Mouse (Mus musculus): ENCODE measurements at regions not wholly inside any gene's neighbourhood (a gene's known extent, or its start where the extent isn't known, plus 50 kb on each side); places are given as distances from the start of the nearest gene placed in this dataset.

DNA sequence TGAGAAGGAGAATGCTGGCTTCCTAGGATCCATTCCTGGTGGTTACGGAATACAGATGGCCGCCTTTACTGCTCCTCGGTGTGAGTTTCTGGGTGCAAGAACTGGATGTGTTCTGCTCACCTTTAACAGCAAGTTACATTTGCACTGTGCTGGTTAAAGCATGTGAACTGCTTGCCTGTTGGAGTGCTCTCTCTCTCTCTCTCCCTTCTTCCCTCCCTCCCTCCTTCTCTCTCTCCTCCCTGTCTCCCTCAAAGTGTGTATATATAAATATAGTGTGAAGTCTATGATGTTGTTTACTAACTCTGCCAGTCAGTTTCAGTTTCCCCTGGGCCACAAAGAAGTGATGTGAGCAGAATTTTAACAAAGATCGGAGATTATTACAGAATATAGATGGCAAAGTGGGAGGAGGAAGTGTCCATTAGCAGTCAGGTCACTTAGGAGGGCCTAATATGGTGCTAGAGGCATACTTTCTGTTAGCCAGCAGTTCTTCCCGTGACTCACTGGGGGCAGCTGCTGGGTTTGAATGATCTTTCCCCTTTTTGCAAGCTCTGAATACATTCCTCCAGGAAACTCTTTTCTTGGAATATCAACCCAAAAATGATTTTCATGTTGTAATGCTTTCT is 1453.5 kb downstream of the Slc22a22 start:
- Histone ChIP-seq H3K9me3 (replicated peaks; ENCODE audit: control insufficient read depth, insufficient read depth, low read length, poor library complexity, severe bottlenecking) (no peaks in the 10 kb centered on the region), H3K27me3 (ENCODE audit: control insufficient read depth, insufficient read depth, low read length, poor library complexity, severe bottlenecking) (no peaks in the 10 kb centered on the region), H3K36me3 (ENCODE audit: control insufficient read depth, insufficient read depth, low read length, poor library complexity, severe bottlenecking) (no peaks in the 10 kb centered on the region), H3K27ac (ENCODE audit: insufficient read depth, low read length) (no peak overlapping the region), H3K4me3 (ENCODE audit: low read depth, low read length) (no peak overlapping the region), H3K9ac (ENCODE audit: low read depth, poor library complexity, severe bottlenecking) (no peak overlapping the region), H3K4me1 (ENCODE audit: control insufficient read depth, insufficient read depth, low read length) (no peaks in the 10 kb centered on the region)
- TF ChIP-seq EP300 (IDR thresholded peaks at IDR 0.05; ENCODE audit: insufficient read depth, low read depth, low read length) (no peak), CTCF (IDR thresholded peaks at IDR 0.05; ENCODE audit: low read depth, low read length) (no peak), POLR2A (IDR thresholded peaks at IDR 0.05; ENCODE audit: insufficient read depth, low read length) (no peak)

DNA sequence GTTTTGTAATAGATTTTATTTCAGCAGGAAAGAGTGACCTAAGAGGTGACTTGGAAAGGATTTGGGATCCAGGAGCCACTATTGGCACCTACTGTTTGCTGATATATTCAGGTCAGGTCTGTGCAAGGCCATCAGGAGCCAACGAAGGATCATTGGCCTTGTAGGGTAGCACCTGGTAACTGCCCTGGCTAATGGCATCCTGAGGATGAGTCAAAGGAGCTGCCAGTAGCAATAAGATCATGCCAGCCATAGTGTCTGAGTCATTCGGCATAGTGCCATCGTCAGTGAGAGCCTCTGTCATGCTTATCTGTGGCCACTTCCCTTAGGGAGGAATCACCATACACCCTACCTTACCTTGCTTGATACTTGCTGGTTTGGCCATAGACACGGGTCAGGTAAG is 1455.1 kb downstream of the Slc22a22 start:
- no peaks in the 10 kb centered on the region for H3K27me3 ChIP-seq (ENCODE audit: control insufficient read depth, insufficient read depth, low read length, poor library complexity, severe bottlenecking)
- no peak overlapping the region for H3K27ac ChIP-seq (ENCODE audit: insufficient read depth, low read length)
- H3K9me3 ChIP-seq (replicated peaks; ENCODE audit: control insufficient read depth, insufficient read depth, low read length, poor library complexity, severe bottlenecking), result no peaks in the 10 kb centered on the region
- H3K4me3 ChIP-seq (ENCODE audit: low read depth, low read length), result no peak overlapping the region
- no peak overlapping the region for H3K9ac ChIP-seq (ENCODE audit: low read depth, poor library complexity, severe bottlenecking)
- no peaks in the 10 kb centered on the region for H3K36me3 ChIP-seq (ENCODE audit: control insufficient read depth, insufficient read depth, low read length, poor library complexity, severe bottlenecking)
- no peak for TF ChIP-seq POLR2A (IDR thresholded peaks at IDR 0.05; ENCODE audit: insufficient read depth, low read length)
- TF ChIP-seq CTCF (IDR thresholded peaks at IDR 0.05; ENCODE audit: low read depth, low read length), result no peak
- no peak for TF ChIP-seq EP300 (IDR thresholded peaks at IDR 0.05; ENCODE audit: insufficient read depth, low read depth, low read length)
- no peaks in the 10 kb centered on the region for H3K4me1 ChIP-seq (ENCODE audit: control insufficient read depth, insufficient read depth, low read length)

DNA sequence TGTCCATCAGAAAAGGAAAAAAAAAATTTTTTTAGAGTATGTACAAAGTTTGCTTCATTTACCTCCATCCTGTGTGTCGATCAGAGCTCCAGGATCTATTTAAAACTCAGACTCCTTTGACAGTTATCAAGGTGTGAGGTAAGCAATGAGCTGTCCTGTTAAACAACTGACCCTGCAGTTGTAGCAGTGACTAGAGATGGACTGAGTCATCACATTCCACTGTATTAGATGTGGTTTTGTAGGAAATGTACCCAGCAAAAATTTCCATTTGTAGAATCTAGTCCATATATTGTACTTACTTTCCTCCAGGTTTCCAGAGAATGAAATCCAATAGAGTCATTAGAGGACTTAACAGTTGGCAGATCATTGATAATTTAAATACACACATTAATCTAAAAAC is 1459.3 kb downstream of the Slc22a22 start:
- Histone ChIP-seq H3K9me3 (replicated peaks; ENCODE audit: control insufficient read depth, insufficient read depth, low read length, poor library complexity, severe bottlenecking) (no peaks in the 10 kb centered on the region), H3K4me1 (ENCODE audit: control insufficient read depth, insufficient read depth, low read length) (no peaks in the 10 kb centered on the region), H3K9ac (ENCODE audit: low read depth, poor library complexity, severe bottlenecking) (no peak overlapping the region), H3K27me3 (ENCODE audit: control insufficient read depth, insufficient read depth, low read length, poor library complexity, severe bottlenecking) (no peaks in the 10 kb centered on the region), H3K4me3 (ENCODE audit: low read depth, low read length) (no peak overlapping the region), H3K27ac (ENCODE audit: insufficient read depth, low read length) (no peak overlapping the region), H3K36me3 (ENCODE audit: control insufficient read depth, insufficient read depth, low read length, poor library complexity, severe bottlenecking) (no peaks in the 10 kb centered on the region)
- TF ChIP-seq CTCF (IDR thresholded peaks at IDR 0.05; ENCODE audit: low read depth, low read length) (no peak), EP300 (IDR thresholded peaks at IDR 0.05; ENCODE audit: insufficient read depth, low read depth, low read length) (no peak), POLR2A (IDR thresholded peaks at IDR 0.05; ENCODE audit: insufficient read depth, low read length) (no peak)

DNA sequence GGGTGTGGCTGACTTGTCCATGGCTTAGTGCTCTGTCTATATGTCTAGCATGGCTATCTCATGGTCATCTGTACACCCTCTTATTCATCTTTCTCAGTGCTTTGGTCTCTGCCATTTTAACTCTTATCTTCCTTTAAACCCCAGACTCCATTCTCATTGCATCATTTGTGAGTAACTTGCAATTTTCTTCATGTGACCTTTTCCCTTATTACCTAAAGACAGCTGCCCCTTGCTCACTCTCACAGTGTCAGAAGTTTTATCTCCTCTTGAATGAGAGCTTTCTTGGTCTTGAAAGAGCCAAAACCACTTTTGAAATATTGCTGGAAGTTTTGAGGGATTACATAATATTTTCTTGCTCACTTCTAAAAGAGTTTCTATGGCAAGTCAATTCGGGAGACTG is 1459.9 kb downstream of the Slc22a22 start:
- TF ChIP-seq POLR2A (IDR thresholded peaks at IDR 0.05; ENCODE audit: insufficient read depth, low read length) (no peak), EP300 (IDR thresholded peaks at IDR 0.05; ENCODE audit: insufficient read depth, low read depth, low read length) (no peak), CTCF (IDR thresholded peaks at IDR 0.05; ENCODE audit: low read depth, low read length) (no peak)
- Histone ChIP-seq H3K27ac (ENCODE audit: insufficient read depth, low read length) (no peak overlapping the region), H3K4me1 (ENCODE audit: control insufficient read depth, insufficient read depth, low read length) (no peaks in the 10 kb centered on the region), H3K9ac (ENCODE audit: low read depth, poor library complexity, severe bottlenecking) (no peak overlapping the region), H3K9me3 (replicated peaks; ENCODE audit: control insufficient read depth, insufficient read depth, low read length, poor library complexity, severe bottlenecking) (no peaks in the 10 kb centered on the region), H3K27me3 (ENCODE audit: control insufficient read depth, insufficient read depth, low read length, poor library complexity, severe bottlenecking) (no peaks in the 10 kb centered on the region), H3K36me3 (ENCODE audit: control insufficient read depth, insufficient read depth, low read length, poor library complexity, severe bottlenecking) (no peaks in the 10 kb centered on the region), H3K4me3 (ENCODE audit: low read depth, low read length) (no peak overlapping the region)

DNA sequence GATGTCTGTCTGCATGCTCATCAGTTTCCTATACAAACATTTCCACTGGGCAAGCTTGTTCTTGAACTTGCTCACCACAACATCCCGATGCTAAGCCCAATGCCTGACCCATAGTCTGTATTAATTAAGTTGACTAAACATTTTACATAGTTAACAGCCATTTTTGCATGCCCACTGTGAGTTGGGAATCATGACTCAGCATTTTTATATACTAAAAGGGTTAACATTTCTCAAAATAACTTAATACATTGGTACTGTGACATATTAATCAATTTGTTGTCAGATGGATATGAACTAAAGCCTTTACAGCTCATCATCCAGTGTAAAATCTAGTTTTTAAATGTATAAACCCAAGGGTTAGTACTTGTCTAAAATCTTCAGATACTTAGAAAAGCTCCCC is 1461.4 kb downstream of the Slc22a22 start:
- Histone ChIP-seq H3K4me3 (ENCODE audit: low read depth, low read length) (no peak overlapping the region), H3K4me1 (ENCODE audit: control insufficient read depth, insufficient read depth, low read length) (no peaks in the 10 kb centered on the region), H3K9ac (ENCODE audit: low read depth, poor library complexity, severe bottlenecking) (no peak overlapping the region), H3K27ac (ENCODE audit: insufficient read depth, low read length) (no peak overlapping the region), H3K9me3 (replicated peaks; ENCODE audit: control insufficient read depth, insufficient read depth, low read length, poor library complexity, severe bottlenecking) (no peaks in the 10 kb centered on the region), H3K36me3 (ENCODE audit: control insufficient read depth, insufficient read depth, low read length, poor library complexity, severe bottlenecking) (no peaks in the 10 kb centered on the region), H3K27me3 (ENCODE audit: control insufficient read depth, insufficient read depth, low read length, poor library complexity, severe bottlenecking) (no peaks in the 10 kb centered on the region)
- no peak for TF ChIP-seq POLR2A (IDR thresholded peaks at IDR 0.05; ENCODE audit: insufficient read depth, low read length)

DNA sequence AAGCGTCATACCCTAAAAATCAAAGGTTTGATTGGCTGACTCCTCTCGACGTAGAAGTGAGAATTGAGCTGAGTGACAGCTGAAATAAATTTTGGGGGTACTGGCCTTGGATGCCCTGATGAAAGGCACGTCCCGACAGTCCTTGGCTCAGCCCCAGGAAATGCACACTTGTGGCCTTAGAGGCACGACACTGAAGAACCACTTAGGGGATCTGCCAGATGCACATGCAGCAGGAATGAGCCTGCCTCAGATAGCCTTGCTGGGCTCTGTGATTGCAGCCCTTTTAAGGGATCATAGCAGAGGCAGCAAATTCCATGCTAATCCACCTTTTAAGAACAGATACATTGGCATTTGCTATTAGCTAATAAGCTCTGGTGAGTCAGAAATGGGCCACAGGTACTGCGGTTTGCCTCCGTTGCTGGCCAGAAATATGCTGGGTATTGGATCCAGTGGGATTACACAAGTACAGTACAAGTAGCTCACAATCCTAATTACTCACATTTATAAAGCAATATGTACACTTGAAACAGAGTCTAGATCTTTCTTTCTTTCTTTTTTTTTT is 1463.3 kb downstream of the Slc22a22 start:
- TF ChIP-seq CTCF (IDR thresholded peaks at IDR 0.05; ENCODE audit: low read depth, low read length), result no peak
- TF ChIP-seq EP300 (IDR thresholded peaks at IDR 0.05; ENCODE audit: insufficient read depth, low read depth, low read length), result no peak
- TF ChIP-seq POLR2A (IDR thresholded peaks at IDR 0.05; ENCODE audit: insufficient read depth, low read length), result no peak
- no peaks in the 10 kb centered on the region for H3K36me3 ChIP-seq (ENCODE audit: control insufficient read depth, insufficient read depth, low read length, poor library complexity, severe bottlenecking)
- H3K9me3 ChIP-seq (replicated peaks; ENCODE audit: control insufficient read depth, insufficient read depth, low read length, poor library complexity, severe bottlenecking), result no peaks in the 10 kb centered on the region
- no peak overlapping the region for H3K27ac ChIP-seq (ENCODE audit: insufficient read depth, low read length)
- H3K4me1 ChIP-seq (ENCODE audit: control insufficient read depth, insufficient read depth, low read length), result no peaks in the 10 kb centered on the region
- no peak overlapping the region for H3K4me3 ChIP-seq (ENCODE audit: low read depth, low read length)
- H3K27me3 ChIP-seq (ENCODE audit: control insufficient read depth, insufficient read depth, low read length, poor library complexity, severe bottlenecking), result no peaks in the 10 kb centered on the region
- H3K9ac ChIP-seq (ENCODE audit: low read depth, poor library complexity, severe bottlenecking), result no peak overlapping the region
